Mouse (Mus musculus): ENCODE data around the gene Zfp672. TPM values are rescaled to one million over a fixed set of nuclear protein-coding genes. Genes with fewer than 3 reads are reported as not detected.

Zfp672 gene
- polyA plus RNA-seq, 1 experiment from 2014 or later: 32.3 TPM

DNA sequence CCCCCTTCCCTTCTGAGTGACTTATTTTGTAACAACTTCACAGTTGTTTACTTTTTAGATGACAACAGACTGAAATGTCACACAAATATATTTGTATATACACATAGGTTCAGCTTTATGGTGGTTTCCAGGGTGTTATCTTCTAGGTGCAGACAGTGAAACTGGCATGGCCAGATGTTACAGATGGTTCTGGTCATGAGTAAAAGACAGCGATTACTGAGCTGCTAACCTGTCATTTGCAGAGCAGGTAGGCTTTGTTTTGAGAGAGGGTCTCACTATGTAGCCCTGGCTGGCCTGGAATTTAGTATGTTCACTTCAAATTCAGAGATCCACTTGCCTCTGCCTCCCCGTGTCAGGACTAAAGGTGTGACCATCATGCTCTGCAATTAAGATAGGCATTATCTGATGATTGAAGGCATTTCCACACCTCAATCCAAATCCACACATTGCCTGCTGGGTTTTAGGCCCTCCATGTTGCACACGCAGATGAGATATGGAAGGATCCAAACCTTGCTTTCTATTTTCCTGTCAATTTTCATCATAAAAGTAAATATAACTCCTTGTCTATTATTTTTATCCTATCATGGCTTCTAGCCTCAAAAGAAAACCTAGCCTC, 5.4 kb downstream of the Zfp672 start:
- Histone ChIP-seq H3K9ac (replicated peaks) (no peak overlapping the region), H3K27ac (no peak overlapping the region), H3K27me3 (no peaks in the 10 kb centered on the region), H3K36me3 (peaks cover 19% of the 10 kb centered on the region), H3K4me2 (no peak overlapping the region), H3K4me1 (replicated peaks) (peaks cover 31% of the 10 kb centered on the region), H3K9me3 (0 out of 2 replicates have a peak, but pooled peaks cover 6% of the 10 kb centered on the region), H3K4me3 (replicated peaks) (no peak overlapping the region)
- 88% methylated on average over 3 of the region's 3 CpGs for WGBS
- ATAC-seq (ENCODE audit: insufficient number of reproducible peaks, insufficient read depth, low FRiP score, low TSS enrichment, low read depth): no peak

- Histone ChIP-seq H3K4me2 (peak overlapping the region; percentile 83), H3K27me3 (no peaks in the 10 kb centered on the region), H3K9me3 (0 out of 2 replicates have a peak, but pooled peaks cover 6% of the 10 kb centered on the region), H3K36me3 (peaks cover 29% of the 10 kb centered on the region), H3K9ac (replicated peaks) (peak overlapping the region; percentile 85), H3K27ac (peak overlapping the region; percentile 96), H3K4me1 (replicated peaks) (peaks cover 23% of the 10 kb centered on the region), H3K4me3 (replicated peaks) (peak overlapping the region; percentile 79)
- ATAC-seq (ENCODE audit: insufficient number of reproducible peaks, insufficient read depth, low FRiP score, low TSS enrichment, low read depth): no peak
- WGBS: 10% methylated on average over 24 of the region's 24 CpGs
Observed at GRCm38 (mm10) chr11:58323570-58324340, 6.4 kb downstream of the Zfp672 start.

DNA sequence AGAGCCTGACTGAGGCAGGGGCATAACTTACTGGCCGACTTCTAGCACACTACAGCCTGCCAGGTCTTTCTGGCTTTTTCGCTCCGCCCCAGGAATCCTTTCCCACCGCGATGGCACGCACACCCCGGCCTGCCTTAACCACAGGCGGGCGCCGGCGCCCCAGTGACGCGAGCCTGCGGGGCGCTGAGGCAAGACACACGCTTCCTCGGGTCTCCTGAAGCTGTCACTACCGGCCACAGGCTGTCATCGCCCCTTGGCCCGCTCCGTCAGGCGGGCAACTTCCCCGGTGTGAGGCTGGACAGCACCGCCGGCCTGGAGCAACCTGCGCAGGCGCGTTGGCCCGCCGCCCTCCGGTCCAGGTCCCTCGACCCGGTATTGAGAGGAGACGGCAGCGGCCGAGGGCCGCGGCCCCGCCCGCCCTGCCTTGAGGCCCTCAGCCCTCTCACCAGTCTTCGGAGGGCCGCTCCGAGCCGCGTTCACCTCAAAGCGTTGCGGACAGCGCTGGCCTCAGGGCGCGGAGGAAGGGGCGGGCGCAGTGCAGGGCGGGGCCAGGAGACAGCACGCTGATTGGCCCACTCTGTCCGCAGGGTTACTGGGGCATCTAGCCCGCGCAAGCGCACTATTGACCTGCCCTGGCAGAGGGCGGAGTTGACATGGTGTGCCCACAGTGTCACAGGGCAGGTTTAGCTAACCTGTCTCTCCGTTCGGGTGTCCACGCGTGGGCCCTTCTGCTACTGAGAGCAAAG, 7.1 kb downstream of the Zfp672 start:
- Histone ChIP-seq H3K27me3 (no peaks in the 10 kb centered on the region), H3K4me3 (replicated peaks) (peak overlapping the region; percentile 79), H3K36me3 (peaks cover 34% of the 10 kb centered on the region), H3K4me2 (peak overlapping the region; percentile 83), H3K27ac (peak overlapping the region; percentile 96), H3K9ac (replicated peaks) (peak overlapping the region; percentile 85), H3K9me3 (0 out of 2 replicates have a peak, but pooled peaks cover 6% of the 10 kb centered on the region), H3K4me1 (replicated peaks) (peaks cover 19% of the 10 kb centered on the region)
- WGBS: under 1% methylated on average over 63 of the region's 63 CpGs
- ATAC-seq (ENCODE audit: insufficient number of reproducible peaks, insufficient read depth, low FRiP score, low TSS enrichment, low read depth): peak; percentile 98

- Histone ChIP-seq H3K9me3 (no peaks in the 10 kb centered on the region), H3K4me3 (replicated peaks) (no peak overlapping the region), H3K36me3 (peaks cover 70% of the 10 kb centered on the region), H3K27me3 (no peaks in the 10 kb centered on the region), H3K27ac (no peak overlapping the region), H3K4me2 (no peak overlapping the region), H3K4me1 (replicated peaks) (0 out of 2 replicates have a peak, but pooled peaks cover 4% of the 10 kb centered on the region), H3K9ac (replicated peaks) (no peak overlapping the region)
- no peak for ATAC-seq (ENCODE audit: insufficient number of reproducible peaks, insufficient read depth, low FRiP score, low TSS enrichment, low read depth)
- 70% methylated on average over 28 of the region's 28 CpGs for WGBS
Observed at GRCm38 (mm10) chr11:58316768-58317390, 13.3 kb downstream of the Zfp672 start.

GRCm38 (mm10) chr11:58316344-58316743, 13.8 kb downstream of the Zfp672 start:
- 81% methylated on average over 17 of the region's 17 CpGs for WGBS
- Histone ChIP-seq H3K4me2 (no peak overlapping the region), H3K4me3 (replicated peaks) (no peak overlapping the region), H3K27me3 (no peaks in the 10 kb centered on the region), H3K36me3 (peaks cover 70% of the 10 kb centered on the region), H3K4me1 (replicated peaks) (no peaks in the 10 kb centered on the region), H3K27ac (no peak overlapping the region), H3K9ac (replicated peaks) (no peak overlapping the region), H3K9me3 (no peaks in the 10 kb centered on the region)
- no peak for ATAC-seq (ENCODE audit: insufficient number of reproducible peaks, insufficient read depth, low FRiP score, low TSS enrichment, low read depth)

DNA sequence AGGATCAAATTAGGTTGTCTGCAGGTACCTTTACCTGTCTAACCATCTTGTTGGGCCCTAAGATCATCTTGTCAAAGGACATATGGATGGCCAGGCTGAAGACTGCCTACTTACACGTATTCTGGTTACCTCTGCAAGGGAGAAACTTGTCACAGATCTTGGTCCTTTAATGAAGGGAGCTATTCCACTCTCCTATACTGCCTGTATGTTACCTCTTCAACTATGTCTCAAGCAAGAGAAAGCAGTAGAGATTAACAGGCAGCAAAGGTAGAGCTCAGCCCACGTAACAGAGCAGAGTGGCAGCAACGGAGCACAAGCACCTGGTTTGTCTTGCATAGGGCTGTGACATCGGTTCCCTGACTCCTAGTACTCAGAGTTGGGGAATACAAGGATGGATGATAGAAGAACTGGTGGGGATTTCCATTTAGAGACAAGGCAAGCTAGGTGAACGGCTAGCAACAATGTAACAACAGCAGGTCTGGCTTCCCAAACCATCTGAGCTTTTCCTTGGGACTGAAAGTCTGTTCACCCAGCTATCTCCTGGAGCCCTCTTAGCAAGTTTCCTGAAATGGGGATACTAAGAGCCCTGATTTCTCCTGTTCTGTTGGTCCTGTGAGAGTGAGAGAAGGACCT, 14.5 kb downstream of the Zfp672 start:
- no peak for ATAC-seq (ENCODE audit: insufficient number of reproducible peaks, insufficient read depth, low FRiP score, low TSS enrichment, low read depth)
- peaks cover 70% of the 10 kb centered on the region for H3K36me3 ChIP-seq
- 91% methylated on average over 5 of the region's 5 CpGs for WGBS

GRCm38 (mm10) chr11:58314069-58314468, 16.1 kb downstream of the Zfp672 start:
- no peaks in the 10 kb centered on the region for H3K9me3 ChIP-seq
- H3K4me1 ChIP-seq (replicated peaks): no peaks in the 10 kb centered on the region
- H3K27me3 ChIP-seq: no peaks in the 10 kb centered on the region
- no peak overlapping the region for H3K4me2 ChIP-seq
- H3K4me3 ChIP-seq (replicated peaks): no peak overlapping the region
- 92% methylated on average over 6 of the region's 6 CpGs for WGBS
- H3K27ac ChIP-seq: no peak overlapping the region
- no peak for ATAC-seq (ENCODE audit: insufficient number of reproducible peaks, insufficient read depth, low FRiP score, low TSS enrichment, low read depth)
- H3K9ac ChIP-seq (replicated peaks): no peak overlapping the region
- H3K36me3 ChIP-seq: peaks cover 61% of the 10 kb centered on the region

More for the DNA sequence above, 14.5 kb downstream of the Zfp672 start:
- Histone ChIP-seq H3K9ac (replicated peaks) (no peak overlapping the region), H3K4me1 (replicated peaks) (no peaks in the 10 kb centered on the region), H3K4me2 (no peak overlapping the region), H3K27ac (no peak overlapping the region), H3K9me3 (no peaks in the 10 kb centered on the region), H3K27me3 (no peaks in the 10 kb centered on the region), H3K4me3 (replicated peaks) (no peak overlapping the region)

DNA sequence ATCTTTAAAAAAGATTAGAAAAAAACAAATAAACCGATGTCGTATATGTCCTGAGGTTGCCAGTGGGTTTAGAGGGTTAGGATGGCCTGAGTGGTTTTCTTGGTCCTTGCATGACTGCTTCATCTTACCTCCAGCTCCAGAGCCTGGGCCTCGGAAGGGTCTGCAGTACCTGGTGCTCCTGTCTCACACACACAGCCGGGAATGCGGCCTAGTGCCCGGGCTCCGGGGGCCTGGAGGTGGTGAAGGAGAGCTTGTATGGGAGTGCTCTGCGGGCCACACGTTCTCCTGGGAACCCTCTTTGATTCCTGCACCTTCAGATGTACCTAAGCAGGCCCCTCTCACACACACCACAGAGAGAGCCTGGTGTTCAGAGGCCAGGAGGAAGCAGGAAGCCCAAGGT, 21.5 kb downstream of the Zfp672 start:
- no peak for ATAC-seq (ENCODE audit: insufficient number of reproducible peaks, insufficient read depth, low FRiP score, low TSS enrichment, low read depth)
- H3K4me3 ChIP-seq (replicated peaks): no peak overlapping the region
- no peak overlapping the region for H3K4me2 ChIP-seq
- H3K9me3 ChIP-seq: no peaks in the 10 kb centered on the region
- no peak overlapping the region for H3K27ac ChIP-seq
- 0 out of 2 replicates have a peak, but pooled peaks cover 14% of the 10 kb centered on the region for H3K36me3 ChIP-seq
- 91% methylated on average over 9 of the region's 9 CpGs for WGBS
- peaks cover 14% of the 10 kb centered on the region for H3K4me1 ChIP-seq (replicated peaks)
- no peak overlapping the region for H3K9ac ChIP-seq (replicated peaks)
- no peaks in the 10 kb centered on the region for H3K27me3 ChIP-seq

- H3K4me3 ChIP-seq (replicated peaks): peak overlapping the region; percentile 54
- peak overlapping the region; percentile 78 for H3K27ac ChIP-seq
- H3K27me3 ChIP-seq: no peaks in the 10 kb centered on the region
- no peaks in the 10 kb centered on the region for H3K9me3 ChIP-seq
- peaks cover 17% of the 10 kb centered on the region for H3K4me1 ChIP-seq (replicated peaks)
- under 1% methylated on average over 42 of the region's 42 CpGs for WGBS
- peak; percentile 67 for ATAC-seq (ENCODE audit: insufficient number of reproducible peaks, insufficient read depth, low FRiP score, low TSS enrichment, low read depth)
- H3K9ac ChIP-seq (replicated peaks): peak overlapping the region; percentile 78
- 0 out of 2 replicates have a peak, but pooled peaks cover 8% of the 10 kb centered on the region for H3K36me3 ChIP-seq
- peak overlapping the region; percentile 88 for H3K4me2 ChIP-seq
Observed at GRCm38 (mm10) chr11:58307411-58308080, 22.6 kb downstream of the Zfp672 start.

- peak within 1 kb of the TSS; percentile 78 for H3K9ac ChIP-seq (replicated peaks)
- 0 out of 2 replicates have a peak, but pooled peaks cover 4% of the 10 kb centered on the region for H3K36me3 ChIP-seq
- H3K4me2 ChIP-seq: peak within 1 kb of the TSS; percentile 88
- H3K9me3 ChIP-seq: no peaks in the 10 kb centered on the region
- peak within 1 kb of the TSS; percentile 54 for H3K4me3 ChIP-seq (replicated peaks)
- under 1% methylated on average over 34 of the region's 34 CpGs for WGBS
- H3K27me3 ChIP-seq: no peaks in the 10 kb centered on the region
- peaks cover 17% of the 10 kb centered on the region for H3K4me1 ChIP-seq (replicated peaks)
- H3K27ac ChIP-seq: peak within 1 kb of the TSS; percentile 78
- ATAC-seq (ENCODE audit: insufficient number of reproducible peaks, insufficient read depth, low FRiP score, low TSS enrichment, low read depth): peak; percentile 40
Observed at GRCm38 (mm10) chr11:58306860-58307308, 23.3 kb downstream of the Zfp672 start, which contains the start of gene Zfp692. Gene Zfp692, plus strand, starts transcription at chr11:58307069.
